Mouse (Mus musculus): ENCODE measurements around the gene Sntb2.

GRCm38 (mm10) chr8:106971916-106972315 lies 36.4 kb downstream of the Sntb2 start:
- TF ChIP-seq CTCF (IDR thresholded peaks at IDR 0.05; ENCODE audit: low read depth) (no peak), EP300 (optimal IDR thresholded peaks at IDR 0.05) (no peak)
